Mouse (Mus musculus): Measurements from ENCODE around the gene Ogn. TPM values are rescaled to one million over a fixed set of nuclear protein-coding genes. Genes with fewer than 3 reads are reported as not detected.

Gene Ogn
- polyA plus RNA-seq, 2 experiments = 135 to 276 TPM

- no peaks in the 10 kb centered on the region for H3K36me3 ChIP-seq (ENCODE audit: control insufficient read depth, insufficient read depth, low read length)
- no peak overlapping the region for H3K4me2 ChIP-seq (replicated peaks; ENCODE audit: low read depth, low read length, severe bottlenecking)
- DNase-seq (ENCODE audit: low spot score) (peak; percentile 77), ATAC-seq (ENCODE audit: low FRiP score, low read depth) (peak; percentile 30; the same call in 1 of the 2 replicates)
- WGBS = 72% methylated on average over 2 of the region's 2 CpGs
- no peaks in the 10 kb centered on the region for H3K9me3 ChIP-seq (ENCODE audit: control insufficient read depth, low read length)
- peaks cover 2% of the 10 kb centered on the region; the same call in 1 of the 2 replicates for H3K4me1 ChIP-seq (ENCODE audit: control insufficient read depth, insufficient read depth, low read length)
- no peak overlapping the region for H3K9ac ChIP-seq (ENCODE audit: low read depth, low read length, severe bottlenecking)
- no peak overlapping the region for H3K4me3 ChIP-seq (replicated peaks; ENCODE audit: low read length)
- no peaks in the 10 kb centered on the region for H3K27me3 ChIP-seq (ENCODE audit: control insufficient read depth, insufficient read depth, low read length)
- TF ChIP-seq POLR2A (IDR thresholded peaks at IDR 0.05; ENCODE audit: borderline replicate concordance, extremely low read depth, insufficient read depth, insufficient read length) = no peak
- peak overlapping the region; percentile 43; the same call in 1 of the 2 replicates for H3K27ac ChIP-seq (replicated peaks; ENCODE audit: low read depth, low read length)
Measured at GRCm38 (mm10) chr13:49644731-49645529, 37.1 kb downstream of the Ogn start.

- H3K27me3 ChIP-seq (ENCODE audit: control insufficient read depth, insufficient read depth, low read length) = no peaks in the 10 kb centered on the region
- no peak overlapping the region for H3K4me3 ChIP-seq (replicated peaks; ENCODE audit: low read length)
- H3K9me3 ChIP-seq (ENCODE audit: control insufficient read depth, low read length) = no peaks in the 10 kb centered on the region
- H3K9ac ChIP-seq (ENCODE audit: low read depth, low read length, severe bottlenecking) = no peak overlapping the region
- ATAC-seq (ENCODE audit: low FRiP score, low read depth) (no peak), DNase-seq (ENCODE audit: low spot score) (no peak)
- no peak overlapping the region for H3K4me2 ChIP-seq (replicated peaks; ENCODE audit: low read depth, low read length, severe bottlenecking)
- 71% methylated on average over 1 of the region's 1 CpGs for WGBS
- TF ChIP-seq POLR2A (IDR thresholded peaks at IDR 0.05; ENCODE audit: borderline replicate concordance, extremely low read depth, insufficient read depth, insufficient read length) = no peak
- H3K4me1 ChIP-seq (ENCODE audit: control insufficient read depth, insufficient read depth, low read length) = peaks cover 2% of the 10 kb centered on the region; the same call in 1 of the 2 replicates
- no peaks in the 10 kb centered on the region for H3K36me3 ChIP-seq (ENCODE audit: control insufficient read depth, insufficient read depth, low read length)
- no peak overlapping the region for H3K27ac ChIP-seq (replicated peaks; ENCODE audit: low read depth, low read length)
Measured at GRCm38 (mm10) chr13:49646019-49646418, 38.2 kb downstream of the Ogn start.

- Histone ChIP-seq H3K27me3 (ENCODE audit: control insufficient read depth, insufficient read depth, low read length) (no peaks in the 10 kb centered on the region), H3K4me1 (ENCODE audit: control insufficient read depth, insufficient read depth, low read length) (peaks cover 11% of the 10 kb centered on the region; the same call in 1 of the 2 replicates), H3K4me3 (replicated peaks; ENCODE audit: low read length) (0 out of 2 replicates have a peak overlapping the region, but pooled peaks have one; percentile 72), H3K36me3 (ENCODE audit: control insufficient read depth, insufficient read depth, low read length) (no peaks in the 10 kb centered on the region), H3K9me3 (ENCODE audit: control insufficient read depth, low read length) (no peaks in the 10 kb centered on the region), H3K4me2 (replicated peaks; ENCODE audit: low read depth, low read length, severe bottlenecking) (peak overlapping the region; percentile 82; the same call in 1 of the 2 replicates), H3K27ac (replicated peaks; ENCODE audit: low read depth, low read length) (no peak overlapping the region), H3K9ac (ENCODE audit: low read depth, low read length, severe bottlenecking) (0 out of 2 replicates have a peak overlapping the region, but pooled peaks have one; percentile 5)
- DNase-seq (ENCODE audit: low spot score) (no peak), ATAC-seq (ENCODE audit: low FRiP score, low read depth) (no peak)
- 50% methylated on average over 2 of the region's 2 CpGs for WGBS
- TF ChIP-seq POLR2A (IDR thresholded peaks at IDR 0.05; ENCODE audit: borderline replicate concordance, extremely low read depth, insufficient read depth, insufficient read length) = no peak
Measured at GRCm38 (mm10) chr13:49651136-49651535, 43.3 kb downstream of the Ogn start.

- H3K36me3 ChIP-seq (ENCODE audit: control insufficient read depth, insufficient read depth, low read length) = 0 out of 2 replicates have a peak, but pooled peaks cover 2% of the 10 kb centered on the region
- H3K4me3 ChIP-seq (replicated peaks; ENCODE audit: low read length) = peak overlapping the region; percentile 72
- no peak for TF ChIP-seq POLR2A (IDR thresholded peaks at IDR 0.05; ENCODE audit: borderline replicate concordance, extremely low read depth, insufficient read depth, insufficient read length)
- H3K27ac ChIP-seq (replicated peaks; ENCODE audit: low read depth, low read length) = no peak overlapping the region
- no peaks in the 10 kb centered on the region for H3K27me3 ChIP-seq (ENCODE audit: control insufficient read depth, insufficient read depth, low read length)
- 2% methylated on average over 4 of the region's 4 CpGs for WGBS
- ATAC-seq (ENCODE audit: low FRiP score, low read depth) (no peak), DNase-seq (ENCODE audit: low spot score) (no peak)
- H3K9ac ChIP-seq (ENCODE audit: low read depth, low read length, severe bottlenecking) = peak overlapping the region; percentile 49
- peak overlapping the region; percentile 82 for H3K4me2 ChIP-seq (replicated peaks; ENCODE audit: low read depth, low read length, severe bottlenecking)
- no peaks in the 10 kb centered on the region for H3K9me3 ChIP-seq (ENCODE audit: control insufficient read depth, low read length)
- peaks cover 11% of the 10 kb centered on the region; the same call in 1 of the 2 replicates for H3K4me1 ChIP-seq (ENCODE audit: control insufficient read depth, insufficient read depth, low read length)
Measured at GRCm38 (mm10) chr13:49651781-49652351, 44.0 kb downstream of the Ogn start.

- under 1% methylated on average over 61 of the region's 68 CpGs for WGBS
- peaks cover 7% of the 10 kb centered on the region; the same call in 1 of the 2 replicates for H3K36me3 ChIP-seq (ENCODE audit: control insufficient read depth, insufficient read depth, low read length)
- peak within 1 kb of the TSS; percentile 57 for H3K9ac ChIP-seq (ENCODE audit: low read depth, low read length, severe bottlenecking)
- DNase-seq (ENCODE audit: low spot score) (peak; percentile 99), ATAC-seq (ENCODE audit: low FRiP score, low read depth) (peak; percentile 98)
- peak within 1 kb of the TSS; percentile 72 for H3K4me3 ChIP-seq (replicated peaks; ENCODE audit: low read length)
- no peaks in the 10 kb centered on the region for H3K9me3 ChIP-seq (ENCODE audit: control insufficient read depth, low read length)
- peaks cover 11% of the 10 kb centered on the region; the same call in 1 of the 2 replicates for H3K4me1 ChIP-seq (ENCODE audit: control insufficient read depth, insufficient read depth, low read length)
- H3K27me3 ChIP-seq (ENCODE audit: control insufficient read depth, insufficient read depth, low read length) = no peaks in the 10 kb centered on the region
- TF ChIP-seq POLR2A (IDR thresholded peaks at IDR 0.05; ENCODE audit: borderline replicate concordance, extremely low read depth, insufficient read depth, insufficient read length) = no peak
- peak within 1 kb of the TSS; percentile 82 for H3K4me2 ChIP-seq (replicated peaks; ENCODE audit: low read depth, low read length, severe bottlenecking)
- no peak within 1 kb of the TSS for H3K27ac ChIP-seq (replicated peaks; ENCODE audit: low read depth, low read length)
Measured at GRCm38 (mm10) chr13:49652481-49653179, 44.8 kb downstream of the Ogn start, which contains the start of the genes Cenpp and Nol8. Gene Cenpp, minus strand, starts transcription at chr13:49652785. Gene Nol8, plus strand, starts transcription at chr13:49653078.
